In genomic region chr11:108276148-108276547, GRCm38 (mm10) we compare ENCODE assay signal across 25 mouse cellular contexts.
DNase-seq lines count a peak whose midpoint lies in the region; ATAC-seq and TF ChIP-seq lines count a peak whose summit lies in the region.
"Had no signal": no experiment of that assay in that cellular context is flagged by ENCODE, and none has a peak within 500 bp of the region (broad histone marks: within the 10 kb centered on the region; RNA-seq: fewer than 3 reads in every experiment).

No protein-coding gene starts in this region.

- peaks cover 52% of the 10 kb centered on the region for H3K4me1 ChIP-seq in kidney, embryonic 16.5 days (ENCODE audit: insufficient read depth, low read length)

- H3K9me3 ChIP-seq in kidney, embryonic 16.5 days (ENCODE audit: low read length) = no peaks in the 10 kb centered on the region
- H3K9me3 ChIP-seq: forebrain, embryonic 13.5 days; heart, embryonic 10.5 days; limb, embryonic 10.5 days; limb, embryonic 15.5 days; liver, embryonic 13.5 days; neural tube, embryonic 13.5 days had no signal

- CTCF ChIA-PET in Patski (lab: Charles Lee) = no interaction called here

- H3K4me2 ChIP-seq in kidney, embryonic 16.5 days (replicated peaks; ENCODE audit: low read depth, low read length) = no peak overlapping the region
- H3K4me2 ChIP-seq: forebrain, embryonic 13.5 days; hindbrain, embryonic 14.5 days; limb, embryonic 15.5 days; liver, embryonic 13.5 days; neural tube, embryonic 13.5 days had no signal

- H3K9ac ChIP-seq in kidney, embryonic 16.5 days (replicated peaks; ENCODE audit: low read length) = no peak overlapping the region
- H3K9ac ChIP-seq: forebrain, embryonic 13.5 days; hindbrain, embryonic 14.5 days; limb, embryonic 15.5 days; liver, embryonic 13.5 days; neural tube, embryonic 13.5 days had no signal

- H3K4me3 ChIP-seq in kidney, embryonic 16.5 days (ENCODE audit: low read length) = no peak overlapping the region
- H3K4me3 ChIP-seq: forebrain, embryonic 13.5 days; heart, embryonic 10.5 days; limb, embryonic 10.5 days; limb, embryonic 15.5 days; liver, embryonic 13.5 days; neural tube, embryonic 13.5 days had no signal

- in situ Hi-C loops in Patski (cut with MboI; ENCODE audit: low pct_unique_long_range_greater_than_20kb) = no loop called here

- H3K27me3 ChIP-seq in kidney, embryonic 16.5 days (ENCODE audit: insufficient read depth, low read length) = no peaks in the 10 kb centered on the region
- H3K27me3 ChIP-seq in Patski = no peaks in the 10 kb centered on the region
- H3K27me3 ChIP-seq: CH12.LX; limb, embryonic 15.5 days; liver, embryonic 13.5 days; neural tube, embryonic 13.5 days had no signal

- WGBS in kidney, embryonic 16.5 days = 39% methylated on average over 2 of the region's 2 CpGs

- H3K27ac ChIP-seq in kidney, embryonic 16.5 days (ENCODE audit: low read length) = peak overlapping the region; percentile 58; the same call in 1 of the 2 replicates
- H3K27ac ChIP-seq: forebrain, embryonic 13.5 days; heart, embryonic 10.5 days; hindbrain, embryonic 14.5 days; limb, embryonic 10.5 days; limb, embryonic 15.5 days; liver, embryonic 13.5 days; macrophage; neural tube, embryonic 13.5 days had no signal

- TF ChIP-seq CTCF in Patski (IDR thresholded peaks at IDR 0.05) = no peak

- no peak for DNase-seq in kidney, adult 18-20 months
- DNase-seq in lung, postnatal 10 days = peak; percentile 24
- no peak for DNase-seq in lung, adult 18-20 months
- peak; percentile 89 for DNase-seq in Patski (ENCODE audit: low read depth, low spot score)
- DNase-seq in gastrocnemius, postnatal 4 days (ENCODE audit: low spot score in 2 of 2) = no peak
- DNase-seq: adrenal gland, postnatal 10 days; cerebellum, adult 11 months; cerebellum, adult 9-10 months; cerebellum, postnatal 36 days; gastrocnemius, postnatal 10 days; heart, postnatal 36 days; layer of hippocampus, adult 9-11 months; liver, embryonic 13.5 days; lung, adult 2 months; midbrain, embryonic 14.5 days; thymus, postnatal 4 days had no signal

- no peaks in the 10 kb centered on the region for H3K36me3 ChIP-seq in kidney, embryonic 16.5 days (ENCODE audit: insufficient read depth, low read length)
- H3K36me3 ChIP-seq: heart, embryonic 10.5 days; limb, embryonic 10.5 days; limb, embryonic 15.5 days; liver, embryonic 13.5 days; neural tube, embryonic 13.5 days had no signal

- no peak for ATAC-seq in kidney, embryonic 16.5 days (ENCODE audit: low FRiP score, low TSS enrichment)
- peak; percentile 68 for ATAC-seq in Patski
- ATAC-seq: forebrain, embryonic 13.5 days had no signal

- POLR2A ChIA-PET in Patski (lab: Charles Lee) = no interaction called here

Comparison
In these comparisons a context has a peak if more than half of its experiments do, and no peak if none do; other contexts are left out.
1. DNase-seq: peak in lung, postnatal 10 days (single experiment) and Patski (single experiment); none in kidney, adult 18-20 months (single experiment), lung, adult 18-20 months (0 of 2) and gastrocnemius, postnatal 4 days (0 of 2).